ENCODE assay signal across 8 mouse cellular contexts in the genomic region with DNA sequence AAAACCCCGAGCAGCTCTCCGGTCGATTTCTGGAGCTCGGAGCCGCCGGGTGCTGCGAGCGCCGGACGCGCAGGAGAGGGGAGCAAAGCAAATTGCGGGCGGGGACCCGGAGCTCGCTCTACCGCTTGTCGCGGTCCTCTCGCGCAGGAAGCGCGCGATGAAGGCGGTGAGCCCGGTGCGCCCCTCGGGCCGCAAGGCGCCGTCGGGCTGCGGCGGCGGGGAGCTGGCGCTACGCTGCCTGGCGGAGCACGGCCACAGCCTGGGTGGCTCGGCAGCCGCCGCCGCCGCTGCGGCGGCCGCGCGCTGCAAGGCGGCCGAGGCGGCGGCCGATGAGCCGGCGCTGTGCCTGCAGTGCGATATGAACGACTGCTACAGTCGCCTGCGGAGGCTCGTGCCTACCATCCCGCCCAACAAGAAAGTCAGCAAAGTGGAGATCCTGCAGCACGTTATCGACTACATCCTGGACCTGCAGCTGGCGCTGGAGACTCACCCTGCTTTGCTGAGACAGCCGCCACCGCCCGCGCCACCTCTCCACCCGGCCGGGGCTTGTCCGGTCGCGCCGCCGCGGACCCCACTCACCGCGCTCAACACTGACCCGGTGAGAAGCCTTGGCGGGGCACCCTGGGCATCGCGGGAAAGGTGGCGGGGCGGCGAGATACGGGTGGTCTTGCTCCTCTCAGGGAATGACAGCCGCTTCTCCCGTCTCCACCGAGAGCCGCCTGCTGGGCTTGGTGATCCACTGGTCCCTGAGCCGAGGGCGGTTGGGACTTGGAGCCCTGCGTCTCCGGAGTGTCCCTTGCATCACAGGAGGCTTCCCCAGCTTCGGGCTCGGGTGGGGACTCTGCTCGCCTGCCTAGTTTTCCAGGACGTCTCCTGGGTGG. TPM values are rescaled to one million over a fixed set of nuclear protein-coding genes. Genes with fewer than 3 reads are reported as not detected.
A peak's percentile ranks its signal among the peaks of the same experiment; 100 is the strongest.
DNase-seq lines count a peak whose midpoint lies in the region; ATAC-seq and TF ChIP-seq lines count a peak whose summit lies in the region.

No protein-coding gene starts in this region.

- no peaks in the 10 kb centered on the region for H3K27me3 ChIP-seq in embryonic facial prominence, embryonic 15.5 days
- 0 out of 2 replicates have a peak, but pooled peaks cover 4% of the 10 kb centered on the region for H3K27me3 ChIP-seq in heart, embryonic 12.5 days (replicated peaks)
- H3K27me3 ChIP-seq in kidney, postnatal 0 days (ENCODE audit: insufficient read depth, low read length), result no peaks in the 10 kb centered on the region; the same call in 1 of the 2 replicates
- peaks cover 39% of the 10 kb centered on the region for H3K27me3 ChIP-seq in liver, embryonic 11.5 days (replicated peaks; ENCODE audit: control insufficient read depth, insufficient read depth, low read length)
- no peaks in the 10 kb centered on the region for H3K27me3 ChIP-seq in neural tube, embryonic 11.5 days (ENCODE audit: control insufficient read depth, insufficient read depth, low read length)

- peaks cover 10% of the 10 kb centered on the region; the same call in 1 of the 2 replicates for H3K4me1 ChIP-seq in embryonic facial prominence, embryonic 15.5 days
- peaks cover 13% of the 10 kb centered on the region; the same call in 1 of the 2 replicates for H3K4me1 ChIP-seq in heart, embryonic 12.5 days (replicated peaks)
- no peaks in the 10 kb centered on the region for H3K4me1 ChIP-seq in kidney, postnatal 0 days (replicated peaks; ENCODE audit: insufficient read depth, low read length)
- peaks cover 3% of the 10 kb centered on the region for H3K4me1 ChIP-seq in liver, embryonic 11.5 days (replicated peaks; ENCODE audit: control insufficient read depth, insufficient read depth, low read length)
- peaks cover 9% of the 10 kb centered on the region for H3K4me1 ChIP-seq in neural tube, embryonic 11.5 days (ENCODE audit: control insufficient read depth, insufficient read depth, low read length)

- peak overlapping the region; percentile 92 for H3K27ac ChIP-seq in embryonic facial prominence, embryonic 15.5 days (replicated peaks)
- H3K27ac ChIP-seq in heart, embryonic 12.5 days (ENCODE audit: poor library complexity, severe bottlenecking), result peak overlapping the region; percentile 65
- H3K27ac ChIP-seq in kidney, postnatal 0 days, result peak overlapping the region; percentile 89
- no peak overlapping the region; the same call in 1 of the 2 replicates for H3K27ac ChIP-seq in liver, embryonic 11.5 days (ENCODE audit: low read depth, low read length)
- H3K27ac ChIP-seq in neural tube, embryonic 11.5 days (ENCODE audit: low read depth, low read length), result peak overlapping the region; percentile 87

- WGBS in embryonic facial prominence, embryonic 15.5 days, result under 1% methylated on average over 98 of the region's 98 CpGs
- under 1% methylated on average over 98 of the region's 98 CpGs for WGBS in heart, embryonic 12.5 days
- under 1% methylated on average over 83 of the region's 98 CpGs for WGBS in kidney, postnatal 0 days
- under 1% methylated on average over 98 of the region's 98 CpGs for WGBS in liver, embryonic 11.5 days
- under 1% methylated on average over 98 of the region's 98 CpGs for WGBS in neural tube, embryonic 11.5 days

- no peaks in the 10 kb centered on the region for H3K36me3 ChIP-seq in embryonic facial prominence, embryonic 15.5 days
- H3K36me3 ChIP-seq in heart, embryonic 12.5 days, result no peaks in the 10 kb centered on the region
- no peaks in the 10 kb centered on the region for H3K36me3 ChIP-seq in kidney, postnatal 0 days (ENCODE audit: insufficient read depth, low read length)
- no peaks in the 10 kb centered on the region for H3K36me3 ChIP-seq in liver, embryonic 11.5 days (ENCODE audit: control insufficient read depth, insufficient read depth, low read length)
- no peaks in the 10 kb centered on the region for H3K36me3 ChIP-seq in neural tube, embryonic 11.5 days (ENCODE audit: control insufficient read depth, insufficient read depth, low read length)

- peak; percentile 30; the same call in 1 of the 2 replicates for ATAC-seq in embryonic facial prominence, embryonic 15.5 days (ENCODE audit: insufficient number of reproducible peaks, low FRiP score, low TSS enrichment, low read depth)
- peak; percentile 26; the same call in 1 of the 2 replicates for ATAC-seq in heart, embryonic 12.5 days (ENCODE audit: insufficient number of reproducible peaks, low FRiP score)
- ATAC-seq in kidney, postnatal 0 days (replicated peaks; ENCODE audit: low FRiP score, low read depth), result peak; percentile 16
- ATAC-seq in liver, embryonic 11.5 days (replicated peaks; ENCODE audit: low FRiP score), result peak; percentile 46
- peak; percentile 13 for ATAC-seq in neural tube, embryonic 11.5 days (ENCODE audit: insufficient read depth, low FRiP score, low TSS enrichment)

- H3K9me3 ChIP-seq in embryonic facial prominence, embryonic 15.5 days (replicated peaks), result no peaks in the 10 kb centered on the region
- H3K9me3 ChIP-seq in heart, embryonic 12.5 days (replicated peaks), result no peaks in the 10 kb centered on the region
- H3K9me3 ChIP-seq in kidney, postnatal 0 days (replicated peaks; ENCODE audit: low read length), result no peaks in the 10 kb centered on the region
- no peaks in the 10 kb centered on the region for H3K9me3 ChIP-seq in liver, embryonic 11.5 days (ENCODE audit: control insufficient read depth, low read length)
- no peaks in the 10 kb centered on the region for H3K9me3 ChIP-seq in neural tube, embryonic 11.5 days (ENCODE audit: control insufficient read depth, low read length)

- TF ChIP-seq CTCF in kidney, postnatal 0 days (IDR thresholded peaks at IDR 0.05; ENCODE audit: low read depth), result no peak

- peak overlapping the region; percentile 78 for H3K4me3 ChIP-seq in embryonic facial prominence, embryonic 15.5 days (replicated peaks)
- peak overlapping the region; percentile 65 for H3K4me3 ChIP-seq in heart, embryonic 12.5 days
- peak overlapping the region; percentile 87 for H3K4me3 ChIP-seq in kidney, postnatal 0 days (replicated peaks; ENCODE audit: low read depth, low read length)
- peak overlapping the region; percentile 62 for H3K4me3 ChIP-seq in liver, embryonic 11.5 days (ENCODE audit: low read depth, low read length)
- peak overlapping the region; percentile 85 for H3K4me3 ChIP-seq in neural tube, embryonic 11.5 days (ENCODE audit: low read depth, low read length)

- H3K9ac ChIP-seq in embryonic facial prominence, embryonic 15.5 days, result peak overlapping the region; percentile 76
- peak overlapping the region; percentile 77 for H3K9ac ChIP-seq in heart, embryonic 12.5 days
- H3K9ac ChIP-seq in kidney, postnatal 0 days (ENCODE audit: low read depth, low read length), result peak overlapping the region; percentile 90
- H3K9ac ChIP-seq in liver, embryonic 11.5 days (ENCODE audit: low read depth, low read length), result peak overlapping the region; percentile 53; the same call in 1 of the 2 replicates
- peak overlapping the region; percentile 94 for H3K9ac ChIP-seq in neural tube, embryonic 11.5 days (ENCODE audit: low read length)

- H3K4me2 ChIP-seq in embryonic facial prominence, embryonic 15.5 days (replicated peaks), result peak overlapping the region; percentile 91
- H3K4me2 ChIP-seq in heart, embryonic 12.5 days, result peak overlapping the region; percentile 98
- peak overlapping the region; percentile 85 for H3K4me2 ChIP-seq in kidney, postnatal 0 days (ENCODE audit: low read length)
- H3K4me2 ChIP-seq in liver, embryonic 11.5 days, result peak overlapping the region; percentile 91
- H3K4me2 ChIP-seq in neural tube, embryonic 11.5 days (ENCODE audit: low read depth), result peak overlapping the region; percentile 51

- DNase-seq in thymus, postnatal 4 days, result peak; percentile 27
- DNase-seq in thymus, postnatal 25 days, result no peak
- peak; percentile 72 for DNase-seq in kidney, postnatal 0 days (ENCODE audit: low spot score)
- peak; percentile 73 for DNase-seq in liver, embryonic 11.5 days (ENCODE audit: low spot score)
- peak; percentile 74 for DNase-seq in neural tube, embryonic 11.5 days (ENCODE audit: low spot score)
- DNase-seq in urinary bladder, postnatal 10 days (ENCODE audit: low spot score), result peak; percentile 16

RNA-seq across cellular contexts. Expression of a gene that starts 0.6 kb away (rescaled TPM):
- 18.8 and 20.3 TPM in 2 replicates for polyA plus RNA-seq in embryonic facial prominence, embryonic 15.5 days (2015; fragmentation: Nextera tagmentation; extraction: Ambion mirVana)
- 4.4 and 4.7 TPM in 2 replicates for polyA plus RNA-seq in heart, embryonic 12.5 days (2016; fragmentation: Nextera tagmentation; extraction: Ambion mirVana)
- 22.2 and 23.9 TPM in 2 replicates for polyA plus RNA-seq in kidney, postnatal 0 days (2015; fragmentation: Nextera tagmentation; extraction: Ambion mirVana)
- polyA plus RNA-seq in liver, embryonic 11.5 days (2014; fragmentation: Nextera tagmentation; extraction: Ambion mirVana), result 1.2 and 1.6 TPM in 2 replicates
- polyA plus RNA-seq in neural tube, embryonic 11.5 days (2014; fragmentation: Nextera tagmentation; extraction: Ambion mirVana), result 49.5 and 52.5 TPM in 2 replicates
